Mouse (Mus musculus) intestine, postnatal 0 days (tissue): ENCODE results near the gene Ctrb1. TPM values are rescaled to one million over a fixed set of nuclear protein-coding genes. Genes with fewer than 3 reads are reported as not detected.

Source experiments
- ATAC-seq: fragments of 200-750 bp; cut with Nextera tagmentation; 2 replicates; pipeline ENCODE4 v1.8.0; 2017; ENCODE audit warnings: mild to moderate bottlenecking, moderate TSS enrichment, moderate library complexity
- H3K27ac ChIP-seq: fragments of 300-500 bp; sonication (generic); 2 replicates; pipeline ENCODE4 v1.5.1; 2014; ENCODE audit warnings: mild to moderate bottlenecking, low read depth, low read length, moderate library complexity
- H3K27me3 ChIP-seq: fragments of 300-500 bp; sonication (generic); replicated peaks from 2 replicates; pipeline ENCODE4 v1.6.1; 2014; ENCODE audit warnings: low read length, mixed read lengths; ENCODE audit not compliant: control insufficient read depth, insufficient read depth
- H3K36me3 ChIP-seq: fragments of 300-500 bp; sonication (generic); 2 replicates; pipeline ENCODE4 v1.6.1; 2014; ENCODE audit warnings: mild to moderate bottlenecking, moderate library complexity; ENCODE audit not compliant: control insufficient read depth, insufficient read depth
- H3K4me1 ChIP-seq: fragments of 300-500 bp; sonication (generic); replicated peaks from 2 replicates; pipeline ENCODE4 v1.6.1; 2014; ENCODE audit warnings: antibody characterized with exemption, low read length, mixed read lengths; ENCODE audit not compliant: control insufficient read depth, insufficient read depth
- H3K4me2 ChIP-seq: fragments of 300-500 bp; sonication (generic); replicated peaks from 2 replicates; pipeline ENCODE4 v1.6.1; 2014; ENCODE audit warnings: low read depth, mild to moderate bottlenecking, moderate library complexity
- H3K4me3 ChIP-seq: fragments of 300-500 bp; sonication (generic); 2 replicates; pipeline ENCODE4 v1.5.1; 2014; ENCODE audit warnings: low read depth, low read length
- H3K9ac ChIP-seq: fragments of 300-500 bp; sonication (generic); 2 replicates; pipeline ENCODE4 v1.6.1; 2014; ENCODE audit warnings: mild to moderate bottlenecking, low read depth, low read length
- H3K9me3 ChIP-seq: fragments of 300-500 bp; sonication (generic); 2 replicates; pipeline ENCODE4 v1.6.1; 2016; ENCODE audit warnings: mixed run types; ENCODE audit not compliant: control insufficient read depth
- CTCF ChIP-seq: sonication (generic); IDR thresholded peaks from 2 replicates; pipeline ENCODE4 v1.5.1; 2016; ENCODE audit warnings: low read depth, mild to moderate bottlenecking, control low read depth, antibody characterized with exemption, moderate library complexity
- WGBS: fragments of 180-500 bp; shearing (Covaris S2); extraction: QIAGEN DNeasy Blood & Tissue Kit; methylation state at CpG from one replicate; pipeline ENCODE4 v1.1.7; 2014; 5-methylcytosine and 5-hydroxymethylcytosine counted together
- polyA plus RNA-seq: library from polyadenylated mRNA; unstranded; fragments of >200 nt; fragmentation: Nextera tagmentation; extraction: Ambion mirVana; gene quantifications from 2 replicates; pipeline ENCODE4 v1.2.1, GENCODE M21; 2015

The Ctrb1 gene
- polyA plus RNA-seq, 1 experiment from 2014 or later, result 75.8 TPM

DNA sequence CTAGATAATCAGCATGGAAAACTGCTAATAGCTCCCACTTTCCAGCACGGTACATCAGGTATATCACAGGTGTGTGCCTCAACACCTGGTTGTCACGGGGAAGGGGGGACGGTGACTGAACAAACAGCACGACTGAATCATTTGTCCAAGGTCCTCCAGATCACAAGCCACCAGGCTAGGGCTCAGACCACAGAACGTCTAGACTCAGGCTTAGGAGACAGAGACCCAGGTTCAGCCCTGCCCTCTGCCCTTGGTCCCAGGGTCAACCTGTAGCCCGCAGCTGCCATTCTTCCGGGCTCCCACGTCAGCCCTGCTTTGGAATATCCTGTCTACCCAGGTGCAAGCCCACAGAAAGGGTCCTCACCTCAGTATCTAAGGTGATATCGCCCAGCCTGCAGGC lies 10.6 kb upstream of the Ctrb1 start:
- Histone ChIP-seq H3K36me3 (no peaks in the 10 kb centered on the region), H3K9ac (no peak overlapping the region), H3K4me1 (peaks cover 4% of the 10 kb centered on the region), H3K27me3 (no peaks in the 10 kb centered on the region), H3K4me2 (no peak overlapping the region), H3K27ac (peak overlapping the region; percentile 63), H3K4me3 (no peak overlapping the region), H3K9me3 (no peaks in the 10 kb centered on the region)
- peak; percentile 62 for ATAC-seq
- WGBS, result 47% methylated on average over 9 of the region's 9 CpGs
- no peak for TF ChIP-seq CTCF

GRCm38 (mm10) chr8:111700740-111701139 lies 9.9 kb upstream of the Ctrb1 start:
- ATAC-seq, result no peak
- Histone ChIP-seq H3K27me3 (no peaks in the 10 kb centered on the region), H3K4me2 (no peak overlapping the region), H3K9ac (no peak overlapping the region), H3K36me3 (no peaks in the 10 kb centered on the region), H3K9me3 (no peaks in the 10 kb centered on the region), H3K4me1 (peaks cover 4% of the 10 kb centered on the region), H3K4me3 (no peak overlapping the region), H3K27ac (no peak overlapping the region)
- no peak for TF ChIP-seq CTCF
- 77% methylated on average over 5 of the region's 5 CpGs for WGBS

GRCm38 (mm10) chr8:111700201-111700600 lies 9.4 kb upstream of the Ctrb1 start:
- H3K9me3 ChIP-seq, result no peaks in the 10 kb centered on the region
- no peaks in the 10 kb centered on the region for H3K27me3 ChIP-seq
- no peak for ATAC-seq
- no peak overlapping the region for H3K27ac ChIP-seq
- H3K9ac ChIP-seq, result no peak overlapping the region
- no peak overlapping the region for H3K4me3 ChIP-seq
- H3K36me3 ChIP-seq, result no peaks in the 10 kb centered on the region
- WGBS, result 79% methylated on average over 3 of the region's 3 CpGs
- no peak for TF ChIP-seq CTCF
- H3K4me1 ChIP-seq, result peaks cover 4% of the 10 kb centered on the region
- no peak overlapping the region for H3K4me2 ChIP-seq

DNA sequence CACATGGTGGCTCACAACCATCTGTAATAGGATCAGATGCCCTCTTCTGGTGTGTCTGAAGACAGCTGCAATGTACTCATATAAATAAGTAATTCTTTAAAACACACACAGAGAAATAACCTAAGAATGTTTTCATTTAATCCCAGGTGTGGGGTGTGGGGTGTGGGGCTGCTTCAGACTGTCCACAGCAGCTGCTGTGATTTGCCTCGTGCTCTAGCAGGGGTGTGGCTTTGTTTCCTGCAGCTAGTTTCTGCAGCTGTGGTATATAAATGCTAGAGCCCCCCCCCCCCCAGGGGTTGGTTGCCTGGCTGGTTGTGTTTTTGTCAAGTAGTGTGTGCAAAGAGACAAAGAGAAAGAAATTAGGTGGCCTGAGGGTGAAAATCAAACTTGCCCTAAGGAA lies 8.2 kb upstream of the Ctrb1 start:
- H3K4me1 ChIP-seq, result peaks cover 2% of the 10 kb centered on the region
- H3K27ac ChIP-seq, result no peak overlapping the region
- H3K27me3 ChIP-seq, result no peaks in the 10 kb centered on the region
- TF ChIP-seq CTCF, result no peak
- no peaks in the 10 kb centered on the region for H3K9me3 ChIP-seq
- H3K9ac ChIP-seq, result no peak overlapping the region
- no peak overlapping the region for H3K4me2 ChIP-seq
- ATAC-seq, result no peak
- WGBS, result 3% methylated on average over 1 of the region's 1 CpGs
- no peaks in the 10 kb centered on the region for H3K36me3 ChIP-seq
- no peak overlapping the region for H3K4me3 ChIP-seq

GRCm38 (mm10) chr8:111697655-111698054 lies 6.8 kb upstream of the Ctrb1 start:
- Histone ChIP-seq H3K4me2 (no peak overlapping the region), H3K4me3 (no peak overlapping the region), H3K27me3 (no peaks in the 10 kb centered on the region), H3K9ac (no peak overlapping the region), H3K4me1 (no peaks in the 10 kb centered on the region; the same call in 1 of the 2 replicates), H3K27ac (no peak overlapping the region), H3K9me3 (no peaks in the 10 kb centered on the region), H3K36me3 (no peaks in the 10 kb centered on the region)
- WGBS, result 85% methylated on average over 10 of the region's 10 CpGs
- no peak for TF ChIP-seq CTCF
- no peak for ATAC-seq

- Histone ChIP-seq H3K27me3 (no peaks in the 10 kb centered on the region), H3K9me3 (no peaks in the 10 kb centered on the region), H3K36me3 (no peaks in the 10 kb centered on the region), H3K27ac (no peak overlapping the region), H3K4me3 (no peak overlapping the region), H3K4me2 (no peak overlapping the region), H3K9ac (no peak overlapping the region), H3K4me1 (no peaks in the 10 kb centered on the region)
- ATAC-seq, result no peak
- WGBS, result 64% methylated on average over 7 of the region's 7 CpGs
- TF ChIP-seq CTCF, result no peak
These were observed 4.6 kb upstream of the Ctrb1 start for GRCm38 (mm10) chr8:111695441-111695840.

GRCm38 (mm10) chr8:111693261-111693741 lies 2.5 kb upstream of the Ctrb1 start:
- H3K4me3 ChIP-seq, result no peak overlapping the region
- no peak overlapping the region for H3K4me2 ChIP-seq
- no peaks in the 10 kb centered on the region for H3K9me3 ChIP-seq
- H3K9ac ChIP-seq, result no peak overlapping the region
- TF ChIP-seq CTCF, result no peak
- WGBS, result 28% methylated on average over 6 of the region's 6 CpGs
- H3K36me3 ChIP-seq, result no peaks in the 10 kb centered on the region
- no peaks in the 10 kb centered on the region for H3K27me3 ChIP-seq
- ATAC-seq, result peak; percentile 45; the same call in 1 of the 2 replicates
- H3K27ac ChIP-seq, result no peak overlapping the region
- H3K4me1 ChIP-seq, result no peaks in the 10 kb centered on the region
